Mouse (Mus musculus): ENCODE measurements around the gene Tmem87a. TPM values are rescaled to one million over a fixed set of nuclear protein-coding genes. Genes with fewer than 3 reads are reported as not detected.
A peak's percentile ranks its signal among the peaks of the same experiment; 100 is the strongest.

The Tmem87a gene
- polyA plus RNA-seq (2016; fragmentation: Nextera tagmentation; extraction: Ambion mirVana), result 4.4 and 4.5 TPM in 2 replicates

GRCm38 (mm10) chr2:120403986-120404822 lies at the start of gene Tmem87a:
Gene Tmem87a, minus strand, starts transcription at chr2:120404113.
- Histone ChIP-seq H3K9me3 (no peaks in the 10 kb centered on the region), H3K4me3 (peak within 1 kb of the TSS; percentile 75), H3K27ac (peak within 1 kb of the TSS; percentile 97), H3K27me3 (ENCODE audit: insufficient read depth, poor library complexity, severe bottlenecking) (no peaks in the 10 kb centered on the region), H3K36me3 (peaks cover 16% of the 10 kb centered on the region; the same call in 1 of the 2 replicates), H3K4me1 (peaks cover 14% of the 10 kb centered on the region)
- DNase-seq (ENCODE audit: low spot score), result peak; percentile 98
- 1% methylated on average over 34 of the region's 34 CpGs for WGBS

DNA sequence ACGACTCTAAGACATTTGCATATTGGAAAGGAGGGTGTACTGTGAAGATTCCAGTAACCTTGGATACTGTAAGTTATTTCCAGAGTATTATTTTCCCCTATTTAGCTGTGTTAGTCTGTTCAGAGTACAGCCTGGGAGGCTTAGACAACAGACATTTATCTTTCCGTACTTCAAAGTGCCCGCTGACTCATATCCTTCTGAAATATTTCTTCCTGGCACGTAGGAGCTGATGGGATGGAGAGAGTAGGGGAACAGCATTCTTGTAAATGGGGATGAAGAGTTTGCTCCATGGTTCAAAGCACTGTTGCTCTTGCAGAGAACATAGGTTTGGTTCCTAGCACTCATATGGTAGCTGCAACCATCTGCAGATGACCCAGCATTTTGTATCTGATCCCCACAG lies 48.7 kb upstream of the Tmem87a start:
- H3K27ac ChIP-seq, result no peak overlapping the region
- H3K27me3 ChIP-seq (ENCODE audit: insufficient read depth, poor library complexity, severe bottlenecking), result no peaks in the 10 kb centered on the region
- no peaks in the 10 kb centered on the region for H3K9me3 ChIP-seq
- no peak for DNase-seq (ENCODE audit: low spot score)
- no peaks in the 10 kb centered on the region for H3K36me3 ChIP-seq
- no peak overlapping the region for H3K4me3 ChIP-seq
- 63% methylated on average over 4 of the region's 4 CpGs for WGBS
- no peaks in the 10 kb centered on the region for H3K4me1 ChIP-seq

DNA sequence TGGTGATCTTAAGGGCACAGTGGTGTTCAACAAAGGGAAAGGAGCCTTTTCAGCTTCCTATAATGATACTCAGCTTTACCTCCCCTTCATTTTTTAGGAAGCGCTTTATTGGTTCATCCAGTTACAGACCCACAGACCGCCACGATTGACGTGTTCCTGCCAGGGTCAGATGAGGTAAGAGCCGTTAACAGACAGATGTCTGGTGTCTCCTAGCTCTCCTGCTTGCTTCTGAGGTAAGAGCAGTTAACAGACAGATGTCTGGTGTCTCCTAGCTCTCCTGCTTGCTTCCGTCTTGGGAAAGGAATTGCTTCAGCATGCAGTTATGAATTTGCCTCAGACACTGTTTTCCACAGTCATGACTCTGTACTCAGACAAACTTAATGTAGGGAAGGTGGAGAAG lies 46.8 kb upstream of the Tmem87a start:
- Histone ChIP-seq H3K4me3 (no peak overlapping the region), H3K27me3 (ENCODE audit: insufficient read depth, poor library complexity, severe bottlenecking) (no peaks in the 10 kb centered on the region), H3K4me1 (peaks cover 5% of the 10 kb centered on the region; the same call in 1 of the 2 replicates), H3K36me3 (no peaks in the 10 kb centered on the region), H3K9me3 (no peaks in the 10 kb centered on the region), H3K27ac (no peak overlapping the region)
- WGBS, result 55% methylated on average over 6 of the region's 6 CpGs
- DNase-seq (ENCODE audit: low spot score), result no peak

DNA sequence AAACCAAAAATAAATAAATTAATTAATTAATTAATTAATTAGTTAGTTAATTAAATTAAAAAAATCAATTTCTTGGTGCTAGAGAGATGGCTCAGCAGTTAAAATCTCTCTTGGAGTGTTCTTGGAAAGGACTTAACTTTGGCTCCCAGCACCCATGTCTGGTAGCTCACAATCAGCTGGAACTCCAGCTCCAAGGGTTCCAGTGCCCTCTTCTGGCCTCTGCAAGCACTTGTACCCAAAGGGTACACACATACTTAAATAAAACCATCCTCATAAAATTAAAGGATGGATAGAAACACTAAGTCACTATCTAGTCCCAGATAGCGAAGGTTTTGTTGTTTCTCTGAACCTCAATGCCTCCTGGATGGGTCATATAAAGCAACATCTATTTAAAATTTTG lies 43.4 kb upstream of the Tmem87a start:
- Histone ChIP-seq H3K27ac (no peak overlapping the region), H3K36me3 (no peaks in the 10 kb centered on the region), H3K4me3 (no peak overlapping the region), H3K27me3 (ENCODE audit: insufficient read depth, poor library complexity, severe bottlenecking) (no peaks in the 10 kb centered on the region), H3K4me1 (peaks cover 5% of the 10 kb centered on the region; the same call in 1 of the 2 replicates), H3K9me3 (no peaks in the 10 kb centered on the region)
- WGBS, result 95% methylated on average over 1 of the region's 1 CpGs
- DNase-seq (ENCODE audit: low spot score), result no peak

DNA sequence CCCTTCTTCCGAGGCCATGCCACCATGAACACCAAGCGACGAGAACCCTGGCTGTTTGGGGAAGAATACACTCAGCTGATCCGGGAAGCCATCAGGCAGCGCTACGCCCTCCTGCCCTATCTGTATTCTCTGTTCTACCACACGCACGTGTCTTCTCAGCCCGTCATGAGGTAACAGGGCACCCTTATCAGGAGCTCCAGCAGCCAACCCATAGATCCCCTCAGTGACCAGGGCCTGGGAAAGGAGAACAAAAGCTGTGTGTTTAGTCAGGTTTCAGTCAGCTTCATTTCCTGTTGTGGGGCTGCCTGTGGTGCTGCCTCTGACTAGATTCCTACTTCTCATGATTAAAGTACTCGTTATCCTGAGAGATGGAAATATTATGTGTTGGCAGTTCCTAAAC lies 42.5 kb upstream of the Tmem87a start:
- Histone ChIP-seq H3K9me3 (no peaks in the 10 kb centered on the region), H3K27me3 (ENCODE audit: insufficient read depth, poor library complexity, severe bottlenecking) (no peaks in the 10 kb centered on the region), H3K4me1 (peaks cover 5% of the 10 kb centered on the region; the same call in 1 of the 2 replicates), H3K27ac (peak overlapping the region; percentile 49; the same call in 1 of the 2 replicates), H3K36me3 (no peaks in the 10 kb centered on the region), H3K4me3 (no peak overlapping the region)
- WGBS, result 53% methylated on average over 10 of the region's 10 CpGs
- DNase-seq (ENCODE audit: low spot score), result peak; percentile 85

DNA sequence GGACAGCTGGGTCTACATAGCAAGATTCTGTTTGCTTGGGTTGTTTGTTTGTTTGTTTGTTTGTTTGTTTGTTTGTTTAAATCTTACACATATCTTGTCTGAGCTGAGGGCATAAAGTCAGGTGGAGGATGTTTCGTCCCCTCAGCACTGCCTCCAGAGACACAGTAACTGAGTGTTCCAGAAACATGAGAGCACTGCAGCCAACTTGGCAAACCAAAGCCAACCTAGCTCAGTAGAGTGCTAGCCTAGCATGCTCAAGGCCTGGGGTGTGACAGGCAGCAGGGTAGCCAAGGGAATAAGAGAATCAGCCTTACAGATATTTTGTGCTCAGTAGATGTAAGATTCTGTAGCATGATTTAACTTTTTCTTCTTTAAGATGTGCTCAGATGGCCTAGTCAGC lies 40.6 kb upstream of the Tmem87a start:
- Histone ChIP-seq H3K4me3 (no peak overlapping the region), H3K27me3 (ENCODE audit: insufficient read depth, poor library complexity, severe bottlenecking) (no peaks in the 10 kb centered on the region), H3K4me1 (peaks cover 5% of the 10 kb centered on the region; the same call in 1 of the 2 replicates), H3K36me3 (no peaks in the 10 kb centered on the region), H3K27ac (no peak overlapping the region), H3K9me3 (no peaks in the 10 kb centered on the region)
- DNase-seq (ENCODE audit: low spot score), result no peak
- WGBS, result 87% methylated on average over 1 of the region's 1 CpGs

GRCm38 (mm10) chr2:120424386-120424785 lies 20.5 kb upstream of the Tmem87a start:
- H3K4me1 ChIP-seq, result no peaks in the 10 kb centered on the region
- no peaks in the 10 kb centered on the region for H3K9me3 ChIP-seq
- DNase-seq (ENCODE audit: low spot score), result no peak
- H3K27me3 ChIP-seq (ENCODE audit: insufficient read depth, poor library complexity, severe bottlenecking), result no peaks in the 10 kb centered on the region
- WGBS, result 76% methylated on average over 5 of the region's 5 CpGs
- no peak overlapping the region for H3K27ac ChIP-seq
- no peak overlapping the region for H3K4me3 ChIP-seq
- H3K36me3 ChIP-seq, result 0 out of 2 replicates have a peak, but pooled peaks cover 5% of the 10 kb centered on the region

DNA sequence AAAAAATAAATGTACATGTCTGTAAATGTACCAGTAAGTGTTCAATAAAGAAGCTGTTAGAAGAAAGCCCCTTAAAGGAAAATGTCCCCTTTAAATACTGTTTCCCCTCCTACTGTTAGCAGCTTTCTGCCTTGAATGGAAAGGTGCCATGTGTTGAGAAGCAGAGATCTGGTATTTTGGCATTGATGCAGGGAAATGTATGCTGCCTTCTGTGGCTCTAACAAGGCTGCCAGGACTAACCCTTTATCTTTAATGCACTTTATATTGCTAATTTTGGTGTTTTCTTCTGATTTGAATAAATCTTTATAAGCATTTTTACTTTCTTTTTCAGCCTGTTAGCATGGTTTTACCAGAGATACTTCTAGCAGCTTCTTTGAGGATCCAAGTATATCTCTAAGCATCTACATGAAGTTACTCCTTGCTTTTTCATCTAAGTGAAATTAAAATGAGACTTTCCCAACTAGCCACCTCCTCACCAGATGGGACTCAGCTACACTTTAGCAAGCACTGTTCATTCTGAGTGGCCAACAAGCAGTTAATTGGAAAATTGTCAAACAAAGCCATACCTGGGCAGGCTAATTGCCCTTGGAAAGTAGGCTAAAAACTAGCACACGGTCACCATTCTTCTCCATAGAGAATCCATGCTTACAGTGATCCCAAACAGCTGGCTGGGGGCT lies 11.0 kb upstream of the Tmem87a start:
- Histone ChIP-seq H3K27ac (no peak overlapping the region), H3K36me3 (peaks cover 9% of the 10 kb centered on the region; the same call in 1 of the 2 replicates), H3K4me3 (no peak overlapping the region), H3K27me3 (ENCODE audit: insufficient read depth, poor library complexity, severe bottlenecking) (no peaks in the 10 kb centered on the region), H3K4me1 (no peaks in the 10 kb centered on the region), H3K9me3 (no peaks in the 10 kb centered on the region)
- no peak for DNase-seq (ENCODE audit: low spot score)
- WGBS, result 67% methylated on average over 1 of the region's 1 CpGs

DNA sequence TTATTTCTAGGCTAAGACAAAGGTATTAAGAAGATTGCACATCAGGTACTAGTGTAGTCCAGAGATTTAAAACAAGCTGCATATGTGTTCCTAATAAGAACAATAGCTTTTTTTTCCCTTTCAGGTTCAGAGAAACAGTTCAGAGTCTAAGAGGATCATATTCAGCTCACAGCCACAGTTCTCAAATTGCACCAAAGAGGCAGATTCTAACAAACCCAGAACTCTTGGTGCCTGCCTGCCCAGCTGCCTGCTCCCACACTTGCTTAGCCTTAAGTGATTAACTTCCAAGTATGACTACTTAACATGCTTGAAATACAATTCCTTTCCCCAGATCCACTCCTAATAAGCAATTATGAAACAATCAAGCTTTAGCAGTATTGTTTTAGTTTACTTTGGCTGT lies 10.2 kb upstream of the Tmem87a start:
- no peak overlapping the region for H3K4me3 ChIP-seq
- no peak for DNase-seq (ENCODE audit: low spot score)
- H3K9me3 ChIP-seq, result no peaks in the 10 kb centered on the region
- H3K36me3 ChIP-seq, result peaks cover 9% of the 10 kb centered on the region; the same call in 1 of the 2 replicates
- H3K4me1 ChIP-seq, result no peaks in the 10 kb centered on the region
- no peak overlapping the region for H3K27ac ChIP-seq
- no peaks in the 10 kb centered on the region for H3K27me3 ChIP-seq (ENCODE audit: insufficient read depth, poor library complexity, severe bottlenecking)

- 83% methylated on average over 3 of the region's 3 CpGs for WGBS
- H3K27me3 ChIP-seq (ENCODE audit: insufficient read depth, poor library complexity, severe bottlenecking), result no peaks in the 10 kb centered on the region
- no peaks in the 10 kb centered on the region for H3K9me3 ChIP-seq
- peaks cover 24% of the 10 kb centered on the region; the same call in 1 of the 2 replicates for H3K36me3 ChIP-seq
- H3K4me1 ChIP-seq, result no peaks in the 10 kb centered on the region
- H3K4me3 ChIP-seq, result no peak overlapping the region
- H3K27ac ChIP-seq, result no peak overlapping the region
- DNase-seq (ENCODE audit: low spot score), result no peak
Observed at GRCm38 (mm10) chr2:120411096-120411628, 7.2 kb upstream of the Tmem87a start.

DNA sequence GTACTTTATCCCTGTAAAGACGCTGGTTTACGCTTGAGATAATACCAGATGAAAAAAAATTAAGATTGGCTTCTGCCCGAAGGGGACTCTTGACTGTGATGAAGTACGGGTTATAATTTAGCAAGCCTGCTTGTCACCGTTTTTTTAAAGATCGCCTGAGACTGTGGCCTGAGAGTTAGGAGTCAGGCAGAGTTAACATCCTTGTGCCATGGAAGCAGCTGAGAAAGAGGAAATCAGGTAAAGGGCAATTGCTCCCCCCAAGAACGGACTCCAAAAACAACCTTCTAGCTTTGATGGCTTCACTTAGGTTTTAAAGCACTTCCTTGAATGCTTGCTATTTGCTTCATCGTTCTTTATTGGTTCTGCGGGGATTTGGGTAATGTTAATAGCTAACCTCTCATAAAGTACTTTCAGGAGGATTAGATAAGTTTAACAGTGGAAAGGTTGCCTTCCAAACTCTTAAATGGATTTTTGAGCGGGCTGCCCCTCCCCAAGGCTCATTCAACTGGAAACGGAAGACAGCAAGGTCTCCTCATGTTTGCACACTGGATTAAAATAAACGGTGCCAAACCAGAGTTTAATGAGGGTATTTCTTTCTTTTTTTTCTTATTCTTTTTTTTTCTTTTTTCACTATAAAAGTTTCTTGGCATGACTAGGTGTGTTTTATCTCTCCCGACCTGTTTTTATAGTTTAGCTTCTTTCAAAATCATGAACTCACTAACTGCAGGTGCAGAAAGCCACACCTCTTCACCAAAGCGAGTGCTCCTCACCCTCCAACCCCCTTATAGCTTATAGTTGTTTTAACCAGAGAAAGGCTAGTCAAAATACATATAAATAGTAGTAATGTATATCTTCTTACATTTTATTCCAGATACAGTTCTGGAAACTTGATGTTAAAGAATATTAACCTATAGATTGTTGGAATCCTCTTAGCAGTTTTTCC lies 1.2 kb upstream of the Tmem87a start:
- Histone ChIP-seq H3K4me1 (peaks cover 14% of the 10 kb centered on the region), H3K36me3 (peaks cover 16% of the 10 kb centered on the region; the same call in 1 of the 2 replicates), H3K4me3 (peak overlapping the region; percentile 75), H3K27me3 (ENCODE audit: insufficient read depth, poor library complexity, severe bottlenecking) (no peaks in the 10 kb centered on the region), H3K9me3 (no peaks in the 10 kb centered on the region), H3K27ac (peak overlapping the region; percentile 97)
- DNase-seq (ENCODE audit: low spot score), result no peak
- 32% methylated on average over 14 of the region's 14 CpGs for WGBS

DNA sequence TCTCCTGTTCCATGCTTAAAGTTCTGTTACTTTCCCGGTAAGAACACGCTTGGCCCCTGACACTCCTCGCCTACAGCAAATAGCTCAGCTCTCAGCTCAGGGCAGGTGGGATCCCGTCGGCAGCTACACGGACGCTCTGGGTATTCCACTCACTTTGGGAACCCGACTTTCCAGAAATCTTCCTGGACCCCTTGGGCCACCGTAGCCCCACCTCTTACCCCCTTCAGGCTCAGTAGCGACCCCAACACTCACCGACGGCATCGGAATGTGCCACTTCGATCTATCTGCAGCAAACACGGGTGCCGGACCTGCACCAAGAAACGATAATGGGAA lies 294 bp downstream of the Tmem87a start, which contains the start of gene Ganc:
TSS of gene Ganc (plus strand) at position 244 of the 333 bp plus-strand sequence.
- Histone ChIP-seq H3K9me3 (no peaks in the 10 kb centered on the region), H3K27me3 (ENCODE audit: insufficient read depth, poor library complexity, severe bottlenecking) (no peaks in the 10 kb centered on the region), H3K36me3 (peaks cover 14% of the 10 kb centered on the region; the same call in 1 of the 2 replicates), H3K27ac (peak within 1 kb of the TSS; percentile 97), H3K4me3 (peak within 1 kb of the TSS; percentile 75), H3K4me1 (peaks cover 14% of the 10 kb centered on the region)
- under 1% methylated on average over 17 of the region's 17 CpGs for WGBS
- no peak for DNase-seq (ENCODE audit: low spot score)

Measured in heart, embryonic 10.5 days (tissue).